Mouse (Mus musculus) gastrocnemius, postnatal 25 days (tissue): ENCODE data around the gene Wdr24. TPM values are rescaled to one million over a fixed set of nuclear protein-coding genes. Genes with fewer than 3 reads are reported as not detected.

ENCODE experiments used
- DNase-seq: peaks from one replicate; pipeline ENCODE4 v3.0.0; 2022
- long read RNA-seq, 2 experiments: library from polyadenylated mRNA; stranded (forward); transcript quantifications; one replicate each; pipeline ENCODE4 v2.0.0; 2021
- total RNA-seq, 2 experiments: library from RNA; stranded (reverse); gene quantifications; 1 replicate in 1 of 2; 2 replicates in 1 of 2; pipeline ENCODE4 v1.2.3; 2021

Gene Wdr24
- 10 to 100 TPM in 1 of 2 experiments, 1 to 10 TPM in 1; 9.3 to 10.5 TPM for total RNA-seq
- long read RNA-seq, experiment 1, partial matches to known transcripts, result 0 of 3 reads
- long read RNA-seq, experiment 1, other reads (novel, unspliced or antisense), result 0 of 3 reads
- long read RNA-seq, experiment 2, transcript Wdr24-201 (9 exons, 3,099 nt), result major isoform, 8 of 10 reads
- long read RNA-seq, experiment 2, partial matches to known transcripts, result 1 of 10 reads
- long read RNA-seq, experiment 2, other reads (novel, unspliced or antisense), result 1 of 10 reads

DNA sequence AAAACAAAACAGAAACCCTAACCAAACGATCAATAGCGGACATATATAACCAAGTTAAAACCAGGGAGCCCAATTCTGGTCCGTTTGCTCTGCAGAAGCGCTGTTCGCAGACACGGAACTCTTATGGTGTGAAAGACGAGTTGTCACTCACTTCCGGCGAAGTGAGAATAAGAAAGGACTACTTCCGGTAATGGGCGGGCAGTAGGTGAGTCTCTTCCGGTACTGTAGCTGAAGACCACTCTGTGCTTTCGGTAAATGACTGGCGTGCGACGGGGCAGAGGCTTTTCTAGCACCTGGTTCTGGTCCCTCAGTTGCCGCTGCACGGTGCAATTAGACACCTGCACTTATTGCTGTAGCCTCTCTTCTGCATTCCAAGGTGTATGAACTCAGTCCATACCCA, at the start of gene Wdr24:
TSS of gene Wdr24 (plus strand) at position 176 of the 400 bp plus-strand sequence.
- DNase-seq, result no peak

DNA sequence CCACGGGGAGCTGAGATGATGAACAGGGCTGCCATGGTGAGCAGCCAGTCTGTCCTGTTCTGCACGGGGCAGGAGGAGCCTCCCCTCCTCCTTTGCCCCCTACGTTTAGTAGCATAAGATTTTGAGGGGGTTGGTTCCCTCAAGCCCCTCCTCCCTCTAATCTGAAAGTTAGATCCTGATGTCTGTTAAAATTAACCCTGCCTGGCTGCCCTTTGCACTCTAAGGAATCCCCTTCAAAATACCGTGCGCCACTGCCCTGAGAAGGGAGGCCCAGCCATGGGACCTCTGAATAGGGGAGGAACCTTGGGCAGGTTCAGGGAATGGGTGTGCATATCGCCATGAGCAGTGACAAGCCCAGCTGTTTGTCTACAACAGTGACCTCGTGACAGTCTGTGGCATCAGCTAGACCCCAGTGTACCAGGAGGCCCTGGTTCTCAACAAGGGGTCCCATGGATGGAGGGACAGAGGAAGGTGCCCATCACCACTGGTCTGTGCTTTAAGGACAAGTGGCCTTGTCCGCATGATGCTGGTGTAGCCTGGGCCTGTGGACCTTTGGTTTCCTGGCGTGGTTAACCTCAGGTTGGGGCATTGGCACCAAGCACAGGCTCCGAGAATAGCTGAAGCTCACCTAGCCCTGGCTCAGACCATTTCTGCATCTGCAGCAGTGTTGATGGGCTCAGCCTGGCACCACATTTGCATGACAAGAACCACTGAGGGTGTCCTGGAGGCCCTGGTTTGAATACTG, 47.9 kb upstream of the Wdr24 start:
- no peak for DNase-seq

DNA sequence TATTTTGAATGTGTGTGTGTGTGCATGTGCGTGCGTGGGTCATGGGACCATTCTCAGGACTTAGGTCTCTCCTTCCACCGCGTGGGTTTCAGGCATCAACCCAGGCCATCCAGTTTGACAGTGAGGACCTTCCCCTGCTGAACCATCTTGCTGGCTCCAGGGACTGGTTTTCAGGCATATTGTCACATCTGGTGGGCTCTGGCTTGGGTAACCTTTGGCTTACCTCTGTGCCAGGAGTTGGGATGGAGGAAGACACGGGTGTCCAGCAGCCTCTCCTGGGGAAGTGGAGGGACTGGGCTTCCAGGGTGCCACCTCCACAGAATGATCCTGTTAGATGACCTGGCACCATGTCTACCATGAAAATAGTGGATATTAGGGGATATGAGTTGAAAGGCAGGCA, 45.5 kb upstream of the Wdr24 start:
- no peak for DNase-seq

GRCm38 (mm10) chr17:25781339-25781738, 42.1 kb upstream of the Wdr24 start:
- DNase-seq, result no peak

DNA sequence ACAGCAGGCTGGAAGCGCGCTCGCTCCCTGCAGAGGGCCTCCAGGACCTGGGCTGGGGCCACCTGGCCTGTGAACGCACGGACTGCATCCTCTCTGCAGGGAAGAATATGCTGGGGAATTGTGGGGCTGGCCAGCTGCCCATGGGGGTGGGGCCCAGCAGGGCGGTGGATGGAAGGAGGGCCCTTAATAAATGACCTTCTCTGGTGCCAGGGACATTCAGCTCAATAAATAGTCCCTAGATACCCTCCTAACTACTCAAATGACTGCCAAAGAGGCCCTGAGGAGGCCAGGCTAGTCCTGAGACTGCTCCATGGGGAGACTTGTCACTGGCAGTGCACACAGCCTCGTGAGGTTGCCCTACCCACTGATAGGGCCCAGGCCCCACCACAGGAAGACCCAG, 40.3 kb upstream of the Wdr24 start:
- DNase-seq, result peak; percentile 36

GRCm38 (mm10) chr17:25783861-25784574, 39.4 kb upstream of the Wdr24 start:
- DNase-seq, result no peak

DNA sequence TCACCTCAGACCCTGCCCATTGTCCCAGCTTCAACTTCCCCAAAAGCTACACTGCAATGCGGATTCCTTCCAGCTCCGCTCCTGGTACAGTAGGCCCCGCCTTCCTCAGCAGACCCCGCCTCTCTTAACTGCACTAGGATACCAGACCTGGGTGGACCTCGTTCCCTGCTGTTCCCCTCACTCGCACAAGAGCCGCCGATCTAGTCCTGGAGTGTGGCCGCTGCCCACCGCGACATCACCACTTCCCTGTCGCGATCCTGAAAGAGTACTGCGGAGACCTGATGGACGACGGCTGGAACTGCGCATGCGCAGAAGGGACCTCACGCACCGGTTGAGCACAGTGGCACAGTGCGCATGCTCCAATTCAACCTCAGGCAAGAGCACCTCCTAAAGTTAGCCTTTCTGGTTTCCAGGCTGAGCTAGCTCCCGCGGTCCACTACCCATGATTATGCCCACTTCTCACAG, 38.1 kb upstream of the Wdr24 start, which contains the start of gene Haghl:
TSS of gene Haghl (minus strand) at position 393 of the 465 bp plus-strand sequence.
- DNase-seq, result peak; percentile 90

- DNase-seq, result no peak
Measured at GRCm38 (mm10) chr17:25786280-25786679, 37.1 kb upstream of the Wdr24 start, which contains the start of gene Ccdc78. TSS of gene Ccdc78 (plus strand) at chr17:25786580.

DNA sequence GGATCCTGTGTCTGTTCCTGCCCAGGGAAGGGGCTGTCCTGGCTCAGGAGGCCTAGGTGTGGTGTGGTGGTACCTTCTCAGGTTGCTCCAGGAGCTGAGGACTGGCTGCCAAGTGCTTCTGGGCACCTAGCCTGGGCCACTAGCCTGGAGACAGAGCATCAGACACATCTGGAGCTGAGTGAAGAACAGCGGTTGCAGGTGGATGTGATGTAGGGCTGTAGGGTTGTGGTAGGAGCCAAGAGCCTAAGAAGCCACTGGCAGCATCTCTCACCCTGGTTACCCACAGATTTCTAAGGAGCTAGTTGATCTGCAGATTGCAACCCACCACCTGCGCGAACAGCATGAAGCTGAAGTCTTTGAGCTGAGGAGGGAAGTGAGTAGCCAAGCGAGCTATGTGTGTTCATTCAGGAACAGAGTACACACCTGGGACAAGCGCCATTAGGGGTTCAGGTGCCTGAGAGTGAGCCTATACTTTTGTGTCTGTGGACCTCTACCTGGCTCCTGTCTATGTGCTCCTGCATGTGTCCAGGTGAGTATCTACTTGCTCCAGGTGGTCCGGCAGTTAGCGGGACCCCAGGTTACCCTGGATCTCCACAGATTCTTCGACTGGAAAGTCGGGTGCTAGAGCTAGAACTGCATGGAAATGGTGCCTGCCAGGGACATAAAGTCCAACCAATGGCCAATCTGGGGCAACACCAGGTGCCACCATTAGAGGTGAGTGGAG, 36.5 kb upstream of the Wdr24 start:
- DNase-seq, result no peak

DNA sequence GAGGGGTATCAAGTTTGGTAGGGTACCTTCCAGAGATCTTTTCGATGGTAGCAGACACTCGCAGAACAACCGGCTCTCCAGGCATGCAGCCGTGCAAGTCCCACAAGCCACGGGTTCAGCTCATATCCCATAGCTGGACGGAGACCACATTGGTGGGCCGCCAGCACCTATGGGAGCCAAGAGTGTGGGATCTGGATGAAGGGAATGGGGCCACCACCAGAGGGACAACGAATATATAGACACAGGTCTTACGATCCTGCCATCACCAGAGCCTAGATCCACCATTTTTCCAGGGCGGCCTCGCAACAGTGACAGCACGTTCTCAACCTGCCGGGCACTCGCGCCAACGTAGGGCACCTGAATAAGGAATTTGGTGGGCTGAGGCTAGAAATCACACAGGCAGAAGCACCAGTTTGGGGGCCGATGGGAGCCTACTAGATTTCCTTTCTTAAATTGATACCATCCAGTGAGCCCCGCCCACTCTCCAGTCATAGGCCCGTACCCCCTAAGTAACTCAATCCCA, 32.0 kb upstream of the Wdr24 start:
- no peak for DNase-seq

DNA sequence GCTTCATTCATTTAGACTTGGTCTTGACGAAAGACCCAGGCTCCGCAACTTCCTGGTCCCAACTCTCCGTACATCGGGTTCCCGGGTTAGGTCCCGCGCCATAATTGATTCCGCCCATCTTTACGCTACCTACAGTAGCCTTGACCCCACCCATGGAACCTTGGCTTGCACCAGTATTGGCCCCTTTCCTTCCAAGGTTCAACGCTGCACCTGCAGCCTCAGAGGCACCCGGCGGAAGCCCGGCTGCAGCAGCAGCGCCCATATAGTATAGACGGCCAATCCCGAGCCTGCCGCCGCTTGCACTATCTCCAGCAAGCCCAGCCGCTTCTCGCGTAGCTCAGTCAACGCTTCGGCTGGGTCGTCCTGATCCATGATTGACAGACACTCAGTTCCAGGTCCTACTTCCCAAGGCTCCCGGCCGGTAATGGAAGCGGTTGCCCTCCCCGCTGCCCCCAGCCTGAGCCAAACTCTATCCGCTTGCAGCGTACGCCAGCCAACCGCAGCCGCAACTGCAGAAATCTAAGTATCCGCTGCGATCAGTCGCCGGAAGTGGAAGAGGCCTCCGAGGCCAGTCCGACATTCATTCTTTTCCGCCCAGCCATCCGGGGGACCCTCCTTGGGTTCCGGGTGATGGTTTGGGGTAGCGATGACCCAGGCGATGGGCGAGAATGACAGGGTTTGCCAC, 31.4 kb upstream of the Wdr24 start:
- DNase-seq, result peak; percentile 77

- DNase-seq, result peak; percentile 76
Measured at GRCm38 (mm10) chr17:25792615-25793014, 30.8 kb upstream of the Wdr24 start, which contains the start of gene Fam173a. TSS of gene Fam173a (minus strand) at chr17:25792901.

GRCm38 (mm10) chr17:25794197-25794596, 29.2 kb upstream of the Wdr24 start:
- no peak for DNase-seq

DNA sequence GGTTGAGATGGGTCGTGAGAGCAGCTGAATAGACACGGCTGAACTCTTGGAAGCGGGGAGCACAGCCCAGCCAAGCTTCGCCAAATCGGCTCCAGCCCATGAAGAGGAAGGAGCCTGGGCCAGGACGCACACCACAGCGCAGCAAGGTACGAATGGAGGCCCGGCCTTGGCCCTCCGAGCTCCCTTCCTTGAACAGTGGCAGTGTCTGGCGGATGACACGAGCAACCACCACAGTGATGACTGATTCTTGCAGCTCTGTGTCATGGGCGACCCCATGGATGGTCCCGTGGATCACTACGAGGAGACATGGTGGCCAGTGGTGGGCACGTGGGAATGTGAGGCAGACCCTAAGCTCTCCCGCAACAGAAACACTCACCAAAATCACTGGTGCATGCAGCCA, 28.4 kb upstream of the Wdr24 start:
- DNase-seq, result no peak

- DNase-seq, result no peak
Measured at GRCm38 (mm10) chr17:25795609-25796092, 27.8 kb upstream of the Wdr24 start, which contains the start of gene AC134908.4. TSS of gene AC134908.4 (minus strand) at chr17:25795659.

GRCm38 (mm10) chr17:25796211-25796771, 27.1 kb upstream of the Wdr24 start:
- peak; percentile 76 for DNase-seq

DNA sequence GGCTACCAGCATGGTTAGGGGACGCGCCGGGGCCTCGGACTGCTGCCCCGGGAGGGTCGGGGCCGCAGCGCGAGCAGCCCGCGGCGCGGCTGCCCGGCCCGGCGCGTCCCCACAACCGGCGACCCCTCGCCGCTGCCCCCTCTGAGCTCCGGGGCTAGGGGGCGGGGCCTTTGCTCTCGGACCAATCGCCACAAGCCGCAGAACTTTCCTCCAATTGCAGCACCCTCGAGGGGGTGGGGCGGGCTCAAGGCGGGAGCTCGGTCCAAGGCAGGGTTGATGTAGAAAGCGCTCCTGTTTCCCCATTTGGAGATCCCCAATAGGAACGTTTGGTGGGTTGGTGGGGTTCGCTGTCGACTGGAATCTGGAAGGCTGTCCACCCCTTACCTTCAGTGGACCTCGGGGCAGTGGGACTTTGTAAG, 26.5 kb upstream of the Wdr24 start, which contains the start of gene Metrn:
TSS of gene Metrn (minus strand) at position 186 of the 419 bp plus-strand sequence.
- peak; percentile 89 for DNase-seq

- DNase-seq, result no peak
Measured at GRCm38 (mm10) chr17:25801029-25801428, 22.4 kb upstream of the Wdr24 start.

DNA sequence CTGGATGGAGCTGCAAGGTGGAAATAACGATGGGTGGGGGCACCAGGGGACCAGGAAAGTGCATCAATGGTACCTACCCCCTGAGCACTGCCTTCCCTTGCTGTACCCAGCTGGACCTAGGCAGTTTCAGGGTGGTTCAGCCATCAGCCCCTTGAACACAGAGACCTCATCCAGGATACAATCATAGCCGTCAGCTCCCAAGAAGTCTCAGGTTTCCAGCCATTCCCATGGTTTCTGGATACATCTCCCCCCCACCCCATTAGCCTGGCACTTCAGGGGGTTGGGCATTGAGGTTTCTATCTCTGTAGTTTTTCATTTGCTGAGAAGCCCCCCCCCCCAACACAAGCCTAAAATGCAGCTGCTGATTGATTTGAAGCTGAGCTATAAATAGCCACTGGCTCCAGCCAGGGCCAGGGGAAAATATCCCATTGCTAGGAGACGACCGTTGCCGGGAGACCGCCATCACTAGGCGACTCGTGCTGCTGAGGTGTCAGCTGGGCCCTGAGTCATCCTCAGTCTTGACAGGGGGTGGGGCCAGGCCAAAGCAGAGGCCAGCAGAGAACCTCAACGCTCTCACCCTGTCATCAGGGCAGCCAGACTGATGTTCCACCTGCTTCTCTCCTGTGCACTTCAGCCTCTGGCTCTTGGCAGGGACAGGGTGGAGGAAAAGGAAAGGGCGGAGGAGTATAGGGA, 20.5 kb upstream of the Wdr24 start:
- DNase-seq, result peak; percentile 55

- DNase-seq, result no peak
Measured at GRCm38 (mm10) chr17:25806507-25806906, 16.9 kb upstream of the Wdr24 start.
